Mouse (Mus musculus) intestine, postnatal 0 days (tissue): ENCODE data around the gene Alox5. TPM values are rescaled to one million over a fixed set of nuclear protein-coding genes. Genes with fewer than 3 reads are reported as not detected.
A peak's percentile ranks its signal among the peaks of the same experiment; 100 is the strongest.

Experiments used
- ATAC-seq: fragments of 200-750 bp; cut with Nextera tagmentation; 2 replicates; pipeline ENCODE4 v1.8.0; 2017; ENCODE audit warnings: mild to moderate bottlenecking, moderate TSS enrichment, moderate library complexity
- H3K27ac ChIP-seq: fragments of 300-500 bp; sonication (generic); 2 replicates; pipeline ENCODE4 v1.5.1; 2014; ENCODE audit warnings: mild to moderate bottlenecking, low read depth, low read length, moderate library complexity
- H3K27me3 ChIP-seq: fragments of 300-500 bp; sonication (generic); replicated peaks from 2 replicates; pipeline ENCODE4 v1.6.1; 2014; ENCODE audit warnings: low read length, mixed read lengths; ENCODE audit not compliant: control insufficient read depth, insufficient read depth
- H3K36me3 ChIP-seq: fragments of 300-500 bp; sonication (generic); 2 replicates; pipeline ENCODE4 v1.6.1; 2014; ENCODE audit warnings: mild to moderate bottlenecking, moderate library complexity; ENCODE audit not compliant: control insufficient read depth, insufficient read depth
- H3K4me1 ChIP-seq: fragments of 300-500 bp; sonication (generic); replicated peaks from 2 replicates; pipeline ENCODE4 v1.6.1; 2014; ENCODE audit warnings: antibody characterized with exemption, low read length, mixed read lengths; ENCODE audit not compliant: control insufficient read depth, insufficient read depth
- H3K4me2 ChIP-seq: fragments of 300-500 bp; sonication (generic); replicated peaks from 2 replicates; pipeline ENCODE4 v1.6.1; 2014; ENCODE audit warnings: low read depth, mild to moderate bottlenecking, moderate library complexity
- H3K4me3 ChIP-seq: fragments of 300-500 bp; sonication (generic); 2 replicates; pipeline ENCODE4 v1.5.1; 2014; ENCODE audit warnings: low read depth, low read length
- H3K9ac ChIP-seq: fragments of 300-500 bp; sonication (generic); 2 replicates; pipeline ENCODE4 v1.6.1; 2014; ENCODE audit warnings: mild to moderate bottlenecking, low read depth, low read length
- H3K9me3 ChIP-seq: fragments of 300-500 bp; sonication (generic); 2 replicates; pipeline ENCODE4 v1.6.1; 2016; ENCODE audit warnings: mixed run types; ENCODE audit not compliant: control insufficient read depth
- CTCF ChIP-seq: sonication (generic); IDR thresholded peaks from 2 replicates; pipeline ENCODE4 v1.5.1; 2016; ENCODE audit warnings: low read depth, mild to moderate bottlenecking, control low read depth, antibody characterized with exemption, moderate library complexity
- WGBS: fragments of 180-500 bp; shearing (Covaris S2); extraction: QIAGEN DNeasy Blood & Tissue Kit; methylation state at CpG from one replicate; pipeline ENCODE4 v1.1.7; 2014; 5-methylcytosine and 5-hydroxymethylcytosine counted together
- polyA plus RNA-seq: library from polyadenylated mRNA; unstranded; fragments of >200 nt; fragmentation: Nextera tagmentation; extraction: Ambion mirVana; gene quantifications from 2 replicates; pipeline ENCODE4 v1.2.1, GENCODE M21; 2015

Gene Alox5
- polyA plus RNA-seq, 1 experiment from 2014 or later, result 0.48 TPM

GRCm38 (mm10) chr6:116440447-116440846 is 20.5 kb downstream of the Alox5 start:
- TF ChIP-seq CTCF, result no peak
- H3K36me3 ChIP-seq, result no peaks in the 10 kb centered on the region
- no peaks in the 10 kb centered on the region for H3K4me1 ChIP-seq
- WGBS, result 75% methylated on average over 4 of the region's 4 CpGs
- no peak overlapping the region for H3K9ac ChIP-seq
- no peak overlapping the region for H3K4me2 ChIP-seq
- no peak overlapping the region for H3K4me3 ChIP-seq
- H3K27me3 ChIP-seq, result no peaks in the 10 kb centered on the region
- ATAC-seq, result no peak
- no peaks in the 10 kb centered on the region for H3K9me3 ChIP-seq
- no peak overlapping the region for H3K27ac ChIP-seq

GRCm38 (mm10) chr6:116439531-116439930 is 21.4 kb downstream of the Alox5 start:
- Histone ChIP-seq H3K4me1 (no peaks in the 10 kb centered on the region), H3K4me3 (no peak overlapping the region), H3K36me3 (no peaks in the 10 kb centered on the region), H3K9me3 (no peaks in the 10 kb centered on the region), H3K27ac (no peak overlapping the region), H3K27me3 (no peaks in the 10 kb centered on the region), H3K4me2 (no peak overlapping the region), H3K9ac (no peak overlapping the region)
- TF ChIP-seq CTCF, result no peak
- WGBS, result 75% methylated on average over 6 of the region's 6 CpGs
- ATAC-seq, result no peak

- no peak overlapping the region for H3K9ac ChIP-seq
- 77% methylated on average over 6 of the region's 6 CpGs for WGBS
- no peaks in the 10 kb centered on the region for H3K27me3 ChIP-seq
- TF ChIP-seq CTCF, result no peak
- H3K36me3 ChIP-seq, result no peaks in the 10 kb centered on the region
- ATAC-seq, result no peak
- H3K4me3 ChIP-seq, result no peak overlapping the region
- H3K4me2 ChIP-seq, result no peak overlapping the region
- H3K27ac ChIP-seq, result no peak overlapping the region
- H3K9me3 ChIP-seq, result no peaks in the 10 kb centered on the region
- H3K4me1 ChIP-seq, result no peaks in the 10 kb centered on the region
These were observed 22.1 kb downstream of the Alox5 start for GRCm38 (mm10) chr6:116438864-116439263.

- ATAC-seq, result no peak
- no peak overlapping the region for H3K4me3 ChIP-seq
- H3K27me3 ChIP-seq, result no peaks in the 10 kb centered on the region
- no peak overlapping the region for H3K9ac ChIP-seq
- no peaks in the 10 kb centered on the region for H3K4me1 ChIP-seq
- peak; percentile 69 for TF ChIP-seq CTCF
- no peak overlapping the region for H3K27ac ChIP-seq
- H3K4me2 ChIP-seq, result no peak overlapping the region
- no peaks in the 10 kb centered on the region for H3K36me3 ChIP-seq
- WGBS, result 56% methylated on average over 5 of the region's 5 CpGs
- H3K9me3 ChIP-seq, result no peaks in the 10 kb centered on the region
These were observed 32.7 kb downstream of the Alox5 start for GRCm38 (mm10) chr6:116428282-116428681.

GRCm38 (mm10) chr6:116427552-116427951 is 33.4 kb downstream of the Alox5 start:
- no peak for ATAC-seq
- TF ChIP-seq CTCF, result no peak
- H3K4me1 ChIP-seq, result no peaks in the 10 kb centered on the region
- 74% methylated on average over 3 of the region's 3 CpGs for WGBS
- no peak overlapping the region for H3K4me2 ChIP-seq
- no peak overlapping the region for H3K4me3 ChIP-seq
- no peak overlapping the region for H3K9ac ChIP-seq
- H3K27ac ChIP-seq, result no peak overlapping the region
- no peaks in the 10 kb centered on the region for H3K27me3 ChIP-seq
- no peaks in the 10 kb centered on the region for H3K36me3 ChIP-seq
- H3K9me3 ChIP-seq, result no peaks in the 10 kb centered on the region

GRCm38 (mm10) chr6:116423664-116424063 is 37.3 kb downstream of the Alox5 start:
- H3K4me2 ChIP-seq, result no peak overlapping the region
- no peak for ATAC-seq
- H3K36me3 ChIP-seq, result no peaks in the 10 kb centered on the region
- H3K9ac ChIP-seq, result no peak overlapping the region
- H3K27ac ChIP-seq, result no peak overlapping the region
- H3K4me3 ChIP-seq, result no peak overlapping the region
- no peaks in the 10 kb centered on the region for H3K9me3 ChIP-seq
- WGBS, result 40% methylated on average over 2 of the region's 2 CpGs
- no peaks in the 10 kb centered on the region for H3K4me1 ChIP-seq
- peak; percentile 68 for TF ChIP-seq CTCF
- H3K27me3 ChIP-seq, result no peaks in the 10 kb centered on the region

- TF ChIP-seq CTCF, result no peak
- no peak overlapping the region for H3K27ac ChIP-seq
- no peak overlapping the region for H3K9ac ChIP-seq
- ATAC-seq, result no peak
- no peaks in the 10 kb centered on the region for H3K4me1 ChIP-seq
- H3K27me3 ChIP-seq, result no peaks in the 10 kb centered on the region
- no peaks in the 10 kb centered on the region for H3K9me3 ChIP-seq
- no peak overlapping the region for H3K4me2 ChIP-seq
- no peaks in the 10 kb centered on the region for H3K36me3 ChIP-seq
- 87% methylated on average over 7 of the region's 7 CpGs for WGBS
- no peak overlapping the region for H3K4me3 ChIP-seq
These were observed 38.0 kb downstream of the Alox5 start for GRCm38 (mm10) chr6:116422991-116423390.
